Mouse (Mus musculus) stomach, embryonic 14.5 days (tissue): ENCODE measurements around the gene Slc47a1. TPM values are rescaled to one million over a fixed set of nuclear protein-coding genes. Genes with fewer than 3 reads are reported as not detected.
"Not testable (repeated sequence)": the region's sequence is repeated elsewhere in the genome, so short reads cannot be mapped to it uniquely, and the experiment has no call there.

Experiments
- ATAC-seq: fragments of 200-750 bp; cut with Nextera tagmentation; 2 replicates; pipeline ENCODE4 v1.8.0; 2017; ENCODE audit warnings: low read depth, moderate TSS enrichment; ENCODE audit not compliant: insufficient number of reproducible peaks, insufficient read depth, low FRiP score
- H3K27ac ChIP-seq: fragments of 300-500 bp; sonication (generic); 2 replicates; pipeline ENCODE4 v1.5.1; 2014; ENCODE audit warnings: mild to moderate bottlenecking, low read length, moderate library complexity, mixed read lengths
- H3K27me3 ChIP-seq: fragments of 300-500 bp; sonication (generic); 2 replicates; pipeline ENCODE4 v1.6.1; 2014; ENCODE audit warnings: low read length, control low read depth, mixed read lengths; ENCODE audit not compliant: control insufficient read depth, insufficient read depth
- H3K36me3 ChIP-seq: fragments of 300-500 bp; sonication (generic); 2 replicates; pipeline ENCODE4 v1.6.1; 2014; ENCODE audit warnings: mild to moderate bottlenecking, control low read depth, low read length, moderate library complexity, mixed read lengths; ENCODE audit not compliant: control insufficient read depth, insufficient read depth
- H3K4me1 ChIP-seq: fragments of 300-500 bp; sonication (generic); 2 replicates; pipeline ENCODE4 v1.6.1; 2014; ENCODE audit warnings: low read length, control low read depth, mixed read lengths; ENCODE audit not compliant: control insufficient read depth, insufficient read depth
- H3K4me2 ChIP-seq: fragments of 300-500 bp; sonication (generic); replicated peaks from 2 replicates; pipeline ENCODE4 v1.6.1; 2014; ENCODE audit warnings: low read depth, low read length, control low read depth
- H3K4me3 ChIP-seq: fragments of 300-500 bp; sonication (generic); 2 replicates; pipeline ENCODE4 v1.5.1; 2014; ENCODE audit warnings: low read depth, low read length, control low read depth
- H3K9ac ChIP-seq: fragments of 300-500 bp; sonication (generic); replicated peaks from 2 replicates; pipeline ENCODE4 v1.6.1; 2014; ENCODE audit warnings: low read depth, mild to moderate bottlenecking, control low read depth, low read length, moderate library complexity, mixed read lengths
- H3K9me3 ChIP-seq: fragments of 300-500 bp; sonication (generic); 2 replicates; pipeline ENCODE4 v1.6.1; 2016; ENCODE audit warnings: low read depth, low read length, control low read depth; ENCODE audit not compliant: control insufficient read depth
- WGBS: fragments of 180-500 bp; shearing (Covaris S2); extraction: QIAGEN DNeasy Blood & Tissue Kit; methylation state at CpG from one replicate; pipeline ENCODE4 v1.1.7; 2014; 5-methylcytosine and 5-hydroxymethylcytosine counted together
- polyA plus RNA-seq: library from polyadenylated mRNA; unstranded; fragments of >200 nt; fragmentation: Nextera tagmentation; extraction: Ambion mirVana; gene quantifications from 2 replicates; pipeline ENCODE4 v1.2.1, GENCODE M21; 2014

Gene Slc47a1
- polyA plus RNA-seq, 1 experiment from 2014 or later: 0.20 TPM

- H3K4me1 ChIP-seq: no peaks in the 10 kb centered on the region
- no peak for ATAC-seq
- no peaks in the 10 kb centered on the region for H3K36me3 ChIP-seq
- no peak overlapping the region for H3K27ac ChIP-seq
- WGBS: 58% methylated on average over 12 of the region's 12 CpGs
- H3K27me3 ChIP-seq: no peaks in the 10 kb centered on the region
- H3K4me3 ChIP-seq: no peak overlapping the region
- H3K4me2 ChIP-seq: no peak overlapping the region
- H3K9me3 ChIP-seq: no peaks in the 10 kb centered on the region
- no peak overlapping the region for H3K9ac ChIP-seq
Observed at GRCm38 (mm10) chr11:61319233-61319922, 58.8 kb downstream of the Slc47a1 start.

- Histone ChIP-seq H3K27ac (no peak overlapping the region), H3K4me2 (no peak overlapping the region), H3K9ac (no peak overlapping the region), H3K9me3 (no peaks in the 10 kb centered on the region), H3K4me1 (no peaks in the 10 kb centered on the region), H3K36me3 (no peaks in the 10 kb centered on the region), H3K4me3 (no peak overlapping the region), H3K27me3 (no peaks in the 10 kb centered on the region)
- no peak for ATAC-seq
- WGBS: 49% methylated on average over 2 of the region's 2 CpGs
Observed at GRCm38 (mm10) chr11:61316864-61317263, 61.3 kb downstream of the Slc47a1 start.

GRCm38 (mm10) chr11:61310321-61310720 lies 67.8 kb downstream of the Slc47a1 start:
- 61% methylated on average over 7 of the region's 7 CpGs for WGBS
- Histone ChIP-seq H3K4me2 (no peak overlapping the region), H3K4me1 (no peaks in the 10 kb centered on the region), H3K9me3 (peaks cover 6% of the 10 kb centered on the region; the same call in 1 of the 2 replicates), H3K9ac (no peak overlapping the region), H3K27ac (no peak overlapping the region), H3K27me3 (no peaks in the 10 kb centered on the region), H3K4me3 (no peak overlapping the region), H3K36me3 (no peaks in the 10 kb centered on the region)
- ATAC-seq: no peak

GRCm38 (mm10) chr11:61309831-61310230 lies 68.3 kb downstream of the Slc47a1 start:
- 58% methylated on average over 12 of the region's 12 CpGs for WGBS
- Histone ChIP-seq H3K4me2 (no peak overlapping the region), H3K4me3 (no peak overlapping the region), H3K27ac (no peak overlapping the region), H3K4me1 (no peaks in the 10 kb centered on the region), H3K9ac (no peak overlapping the region), H3K9me3 (peaks cover 7% of the 10 kb centered on the region; the same call in 1 of the 2 replicates), H3K27me3 (no peaks in the 10 kb centered on the region), H3K36me3 (no peaks in the 10 kb centered on the region)
- ATAC-seq: no peak

GRCm38 (mm10) chr11:61307795-61308194 lies 70.3 kb downstream of the Slc47a1 start:
- Histone ChIP-seq H3K4me3 (no peak overlapping the region), H3K4me2 (no peak overlapping the region), H3K9ac (no peak overlapping the region), H3K27ac (no peak overlapping the region), H3K9me3 (peaks cover 7% of the 10 kb centered on the region; the same call in 1 of the 2 replicates), H3K4me1 (no peaks in the 10 kb centered on the region), H3K36me3 (no peaks in the 10 kb centered on the region), H3K27me3 (no peaks in the 10 kb centered on the region)
- 41% methylated on average over 7 of the region's 7 CpGs for WGBS
- no peak for ATAC-seq

- Histone ChIP-seq H3K4me1 (peaks cover 8% of the 10 kb centered on the region; the same call in 1 of the 2 replicates), H3K27me3 (no peaks in the 10 kb centered on the region), H3K27ac (no peak overlapping the region), H3K4me2 (no peak overlapping the region), H3K9ac (no peak overlapping the region), H3K36me3 (no peaks in the 10 kb centered on the region), H3K9me3 (peaks cover 7% of the 10 kb centered on the region; the same call in 1 of the 2 replicates), H3K4me3 (no peak overlapping the region)
- WGBS: 79% methylated on average over 4 of the region's 4 CpGs
- no peak for ATAC-seq
Observed at GRCm38 (mm10) chr11:61305377-61305776, 72.8 kb downstream of the Slc47a1 start.

- ATAC-seq, H3K4me2 ChIP-seq, H3K36me3 ChIP-seq, H3K9me3 ChIP-seq, H3K27ac ChIP-seq, H3K27me3 ChIP-seq, H3K4me3 ChIP-seq, H3K9ac ChIP-seq: not testable (repeated sequence)
- peaks cover 10% of the 10 kb centered on the region; the same call in 1 of the 2 replicates for H3K4me1 ChIP-seq
- 90% methylated on average over 6 of the region's 10 CpGs for WGBS
Observed at GRCm38 (mm10) chr11:61304535-61304934, 73.6 kb downstream of the Slc47a1 start.

- H3K4me2 ChIP-seq: peak overlapping the region; percentile 19
- H3K27me3 ChIP-seq: no peaks in the 10 kb centered on the region
- H3K4me1 ChIP-seq: peaks cover 10% of the 10 kb centered on the region; the same call in 1 of the 2 replicates
- peaks cover 6% of the 10 kb centered on the region; the same call in 1 of the 2 replicates for H3K9me3 ChIP-seq
- WGBS: 23% methylated on average over 12 of the region's 16 CpGs
- H3K27ac ChIP-seq: no peak overlapping the region
- H3K9ac ChIP-seq: no peak overlapping the region; the same call in 1 of the 2 replicates
- H3K36me3 ChIP-seq: no peaks in the 10 kb centered on the region
- ATAC-seq: peak; percentile 63; the same call in 1 of the 2 replicates
- no peak overlapping the region for H3K4me3 ChIP-seq
Observed at GRCm38 (mm10) chr11:61300716-61301392, 77.3 kb downstream of the Slc47a1 start.
